Mouse (Mus musculus): ENCODE results near the gene Celf6.

Celf6 gene

GRCm38 (mm10) chr9:59577844-59578504 is at the start of gene Celf6:
TSS of gene Celf6 (plus strand) at chr9:59577917.
- DNase-seq = peak; percentile 91 to 95

- no peak for DNase-seq
Observed at GRCm38 (mm10) chr9:59528274-59528673, 49.4 kb upstream of the Celf6 start.

- no peak for DNase-seq
Observed at GRCm38 (mm10) chr9:59531645-59532044, 46.1 kb upstream of the Celf6 start.

- no peak for DNase-seq
Observed at GRCm38 (mm10) chr9:59533422-59533821, 44.3 kb upstream of the Celf6 start.

GRCm38 (mm10) chr9:59533889-59534288 is 43.8 kb upstream of the Celf6 start:
- DNase-seq = peak; percentile 73 to 78

- DNase-seq = no peak
Observed at GRCm38 (mm10) chr9:59537651-59538050, 40.1 kb upstream of the Celf6 start.

GRCm38 (mm10) chr9:59539441-59540137 is 38.1 kb upstream of the Celf6 start, which contains the start of the genes Hexa and Tmem202:
TSS of gene Hexa (plus strand) at chr9:59539540.
TSS of gene Tmem202 (minus strand) at chr9:59539847.
- DNase-seq = peak; percentile 84 to 88

GRCm38 (mm10) chr9:59541617-59542016 is 36.1 kb upstream of the Celf6 start:
- DNase-seq = no peak

GRCm38 (mm10) chr9:59542766-59543324 is 34.9 kb upstream of the Celf6 start:
- no peak for DNase-seq

GRCm38 (mm10) chr9:59544739-59545138 is 33.0 kb upstream of the Celf6 start:
- no peak for DNase-seq

- DNase-seq = no peak
Observed at GRCm38 (mm10) chr9:59547869-59548268, 29.8 kb upstream of the Celf6 start.

GRCm38 (mm10) chr9:59548961-59549487 is 28.7 kb upstream of the Celf6 start:
- DNase-seq = no peak

- no peak for DNase-seq
Observed at GRCm38 (mm10) chr9:59550077-59550476, 27.6 kb upstream of the Celf6 start.

GRCm38 (mm10) chr9:59551017-59551416 is 26.7 kb upstream of the Celf6 start:
- DNase-seq = no peak

GRCm38 (mm10) chr9:59551620-59552031 is 26.1 kb upstream of the Celf6 start:
- DNase-seq = peak in 1 of 2 experiments; percentile 26

- no peak for DNase-seq
Observed at GRCm38 (mm10) chr9:59552610-59553009, 25.1 kb upstream of the Celf6 start.

- DNase-seq = no peak
Observed at GRCm38 (mm10) chr9:59553719-59554118, 24.0 kb upstream of the Celf6 start.

- peak; percentile 62 to 74 for DNase-seq
Observed at GRCm38 (mm10) chr9:59565600-59565999, 12.1 kb upstream of the Celf6 start.

- DNase-seq = peak; percentile 66 to 74
Observed at GRCm38 (mm10) chr9:59567111-59567510, 10.6 kb upstream of the Celf6 start.

GRCm38 (mm10) chr9:59571852-59572251 is 5.9 kb upstream of the Celf6 start:
- no peak for DNase-seq

- DNase-seq = no peak
Observed at GRCm38 (mm10) chr9:59577401-59577800, 316 bp upstream of the Celf6 start.

GRCm38 (mm10) chr9:59578505-59578867 is 769 bp downstream of the Celf6 start:
- DNase-seq = no peak

GRCm38 (mm10) chr9:59584871-59585308 is 7.2 kb downstream of the Celf6 start:
- DNase-seq = peak; percentile 86 to 87

- no peak for DNase-seq
Observed at GRCm38 (mm10) chr9:59588252-59588651, 10.5 kb downstream of the Celf6 start.

Measured in cerebellum, postnatal 14 days (tissue).